Mouse (Mus musculus) forebrain, postnatal 0 days (tissue): ENCODE data around the gene Krt80. TPM values are rescaled to one million over a fixed set of nuclear protein-coding genes. Genes with fewer than 3 reads are reported as not detected.

Experiments used
- ATAC-seq: fragments of 200-750 bp; cut with Nextera tagmentation; 2 replicates; pipeline ENCODE4 v1.8.0; 2017; ENCODE audit warnings: mild to moderate bottlenecking, moderate library complexity
- DNase-seq: peaks from one replicate; pipeline ENCODE4 v3.0.0-alpha.2; 2015
- H3K27ac ChIP-seq: fragments of 300-500 bp; sonication (generic); 2 replicates; pipeline ENCODE4 v1.5.1; 2014; ENCODE audit warnings: low read depth, mild to moderate bottlenecking, antibody characterized with exemption, low read length, moderate library complexity, mixed read lengths
- H3K27me3 ChIP-seq: fragments of 300-500 bp; sonication (generic); 2 replicates; pipeline ENCODE4 v1.6.1; 2014; ENCODE audit warnings: mild to moderate bottlenecking, low read length, mixed read lengths; ENCODE audit not compliant: insufficient read depth
- H3K36me3 ChIP-seq: fragments of 300-500 bp; sonication (generic); 2 replicates; pipeline ENCODE4 v1.6.1; 2014; ENCODE audit warnings: mild to moderate bottlenecking, moderate library complexity; ENCODE audit not compliant: insufficient read depth
- H3K4me1 ChIP-seq: fragments of 300-500 bp; sonication (generic); 2 replicates; pipeline ENCODE4 v1.6.1; 2014; ENCODE audit warnings: antibody characterized with exemption; ENCODE audit not compliant: insufficient read depth
- H3K4me2 ChIP-seq: fragments of 300-500 bp; sonication (generic); 2 replicates; pipeline ENCODE4 v1.6.1; 2014; ENCODE audit warnings: low read depth, mild to moderate bottlenecking, moderate library complexity
- H3K4me3 ChIP-seq: fragments of 300-500 bp; sonication (generic); 2 replicates; pipeline ENCODE4 v1.5.1; 2014; ENCODE audit warnings: low read depth, low read length, mixed read lengths
- H3K9ac ChIP-seq: fragments of 300-500 bp; sonication (generic); 2 replicates; pipeline ENCODE4 v1.6.1; 2014; ENCODE audit warnings: mild to moderate bottlenecking
- H3K9me3 ChIP-seq: fragments of 300-500 bp; sonication (generic); 2 replicates; pipeline ENCODE4 v1.6.1; 2016; ENCODE audit warnings: low read length
- CTCF ChIP-seq: sonication (generic); IDR thresholded peaks from 2 replicates; pipeline ENCODE4 v1.5.1; 2016; ENCODE audit warnings: antibody characterized with exemption, control low read depth, low read depth
- WGBS: fragments of 180-500 bp; shearing (Covaris S2); extraction: QIAGEN DNeasy Blood & Tissue Kit; methylation state at CpG from one replicate; pipeline ENCODE4 v1.1.7; 2014; 5-methylcytosine and 5-hydroxymethylcytosine counted together
- polyA plus RNA-seq: library from polyadenylated mRNA; unstranded; fragments of >200 nt; fragmentation: Nextera tagmentation; extraction: Ambion mirVana; gene quantifications from 2 replicates; pipeline ENCODE4 v1.2.1, GENCODE M21; 2015
- total RNA-seq: library from RNA; depleted of rRNA; stranded (reverse); fragments of >200 nt; gene quantifications from 2 replicates; pipeline ENCODE4 v1.2.3, GENCODE M21; 2014

The Krt80 gene
- total and polyA plus RNA-seq, 2 experiments from 2014 or later = 0.16 to 0.29 TPM

DNA sequence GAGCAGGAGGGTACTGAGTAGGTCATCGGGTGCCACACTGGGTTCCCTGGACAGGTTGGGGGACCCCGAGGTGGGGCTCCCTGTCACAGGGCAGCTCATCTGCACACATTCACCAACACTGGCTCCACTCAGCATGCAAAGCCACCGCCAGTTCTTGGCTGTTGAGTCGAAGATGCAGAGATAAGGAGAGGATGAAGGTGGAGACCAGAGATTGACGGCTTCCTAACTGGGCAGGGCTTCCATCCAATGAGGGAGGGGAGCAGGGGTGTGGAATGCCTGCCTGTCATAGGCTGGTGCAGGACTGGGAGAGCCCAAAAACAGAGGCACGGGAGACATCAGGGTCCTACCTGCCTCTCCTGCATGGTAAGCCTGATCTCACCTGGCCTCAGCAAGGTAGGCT, 5.5 kb downstream of the Krt80 start:
- no peak overlapping the region for H3K9ac ChIP-seq
- H3K27me3 ChIP-seq = no peaks in the 10 kb centered on the region
- H3K4me3 ChIP-seq = no peak overlapping the region
- no peak for DNase-seq
- H3K27ac ChIP-seq = no peak overlapping the region
- no peaks in the 10 kb centered on the region for H3K9me3 ChIP-seq
- TF ChIP-seq CTCF = no peak
- H3K36me3 ChIP-seq = no peaks in the 10 kb centered on the region
- no peaks in the 10 kb centered on the region for H3K4me1 ChIP-seq
- no peak overlapping the region for H3K4me2 ChIP-seq
- WGBS = 83% methylated on average over 6 of the region's 6 CpGs
- no peak for ATAC-seq

DNA sequence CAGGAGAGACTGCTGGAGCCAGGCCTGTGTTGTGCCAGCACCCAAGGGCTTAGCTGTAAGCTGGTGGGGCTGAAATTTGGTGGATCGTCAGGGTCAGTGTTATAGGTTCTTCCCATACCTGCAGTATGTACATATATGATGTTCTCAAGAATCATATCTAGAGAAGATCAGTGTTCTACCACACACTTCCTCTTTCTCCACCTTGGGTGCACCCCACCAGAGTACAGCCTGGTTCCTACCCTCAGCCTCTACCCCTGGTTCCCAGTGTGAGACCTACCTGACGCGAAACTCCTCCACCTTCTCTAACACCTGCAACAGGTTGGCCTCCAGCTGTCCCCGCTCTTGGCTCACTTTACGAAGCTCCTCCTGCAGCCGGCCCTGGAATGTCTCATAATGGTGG, 6.0 kb downstream of the Krt80 start:
- WGBS = 92% methylated on average over 6 of the region's 6 CpGs

DNA sequence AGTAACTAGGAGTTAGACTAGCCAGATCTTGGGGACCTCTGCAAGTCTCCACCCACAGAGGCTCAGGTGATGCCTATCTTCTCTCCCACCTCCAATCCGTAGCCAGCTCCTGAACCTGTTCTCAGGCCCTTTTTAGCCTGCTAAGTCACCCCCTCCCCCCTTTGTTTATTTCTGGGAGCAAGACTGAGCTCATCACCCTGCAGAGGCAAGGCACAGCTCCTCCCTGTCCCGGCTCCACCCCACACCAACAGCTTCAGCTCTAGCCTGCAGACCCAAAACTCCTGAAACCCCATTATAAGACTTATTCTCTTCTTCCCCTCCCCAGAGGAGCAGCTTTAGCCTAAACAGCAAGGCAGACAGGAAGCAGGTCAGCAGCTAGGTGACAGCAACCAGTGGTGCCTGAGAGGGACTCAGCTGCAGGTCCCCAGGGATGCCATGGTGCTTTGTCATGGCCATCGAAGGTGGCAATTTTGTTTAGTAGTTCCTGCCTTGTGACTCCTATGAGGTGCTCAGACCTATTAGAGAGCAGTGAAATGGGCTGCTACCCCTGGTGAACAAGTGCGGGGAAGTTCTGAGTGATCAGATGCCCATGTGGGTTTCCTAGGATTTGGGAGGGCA, 7.5 kb downstream of the Krt80 start:
- no peak for TF ChIP-seq CTCF
- no peaks in the 10 kb centered on the region for H3K27me3 ChIP-seq
- 69% methylated on average over 4 of the region's 4 CpGs for WGBS
- ATAC-seq = no peak
- DNase-seq = no peak
- H3K4me2 ChIP-seq = no peak overlapping the region
- no peaks in the 10 kb centered on the region for H3K9me3 ChIP-seq
- no peaks in the 10 kb centered on the region for H3K36me3 ChIP-seq
- no peaks in the 10 kb centered on the region for H3K4me1 ChIP-seq
- H3K9ac ChIP-seq = no peak overlapping the region
- H3K4me3 ChIP-seq = no peak overlapping the region
- no peak overlapping the region for H3K27ac ChIP-seq

More for the DNA sequence above, 6.0 kb downstream of the Krt80 start:
- TF ChIP-seq CTCF = no peak
- ATAC-seq (no peak), DNase-seq (no peak)
- Histone ChIP-seq H3K4me1 (no peaks in the 10 kb centered on the region), H3K36me3 (no peaks in the 10 kb centered on the region), H3K27me3 (no peaks in the 10 kb centered on the region), H3K4me3 (no peak overlapping the region), H3K9ac (no peak overlapping the region), H3K27ac (no peak overlapping the region), H3K9me3 (no peaks in the 10 kb centered on the region), H3K4me2 (no peak overlapping the region)

DNA sequence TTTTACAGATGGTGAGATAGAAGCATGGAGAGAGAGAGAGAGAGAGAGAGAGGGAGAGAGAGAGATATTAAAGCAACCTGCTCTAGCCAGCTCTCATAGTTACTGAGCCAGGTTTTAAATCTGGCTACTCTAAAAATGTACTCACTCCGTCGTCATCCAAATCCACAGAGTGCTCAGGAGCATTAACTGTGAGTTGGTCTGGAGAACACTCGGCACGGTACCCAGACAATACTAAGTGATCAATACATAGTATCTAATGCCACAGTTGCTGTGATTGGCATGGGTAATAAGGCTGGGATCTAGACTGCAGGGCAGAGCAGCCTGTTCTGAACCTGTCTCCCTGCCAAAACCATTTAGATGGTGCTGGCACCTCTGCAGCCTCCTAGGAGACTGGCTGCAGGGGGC, 14.6 kb downstream of the Krt80 start:
- ATAC-seq (peak; percentile 58), DNase-seq (peak; percentile 58)
- no peaks in the 10 kb centered on the region for H3K36me3 ChIP-seq
- H3K27me3 ChIP-seq = no peaks in the 10 kb centered on the region
- H3K4me1 ChIP-seq = no peaks in the 10 kb centered on the region
- no peak overlapping the region for H3K9ac ChIP-seq
- 39% methylated on average over 4 of the region's 4 CpGs for WGBS
- no peak overlapping the region for H3K27ac ChIP-seq
- TF ChIP-seq CTCF = no peak
- H3K9me3 ChIP-seq = no peaks in the 10 kb centered on the region
- no peak overlapping the region for H3K4me3 ChIP-seq
- H3K4me2 ChIP-seq = no peak overlapping the region

DNA sequence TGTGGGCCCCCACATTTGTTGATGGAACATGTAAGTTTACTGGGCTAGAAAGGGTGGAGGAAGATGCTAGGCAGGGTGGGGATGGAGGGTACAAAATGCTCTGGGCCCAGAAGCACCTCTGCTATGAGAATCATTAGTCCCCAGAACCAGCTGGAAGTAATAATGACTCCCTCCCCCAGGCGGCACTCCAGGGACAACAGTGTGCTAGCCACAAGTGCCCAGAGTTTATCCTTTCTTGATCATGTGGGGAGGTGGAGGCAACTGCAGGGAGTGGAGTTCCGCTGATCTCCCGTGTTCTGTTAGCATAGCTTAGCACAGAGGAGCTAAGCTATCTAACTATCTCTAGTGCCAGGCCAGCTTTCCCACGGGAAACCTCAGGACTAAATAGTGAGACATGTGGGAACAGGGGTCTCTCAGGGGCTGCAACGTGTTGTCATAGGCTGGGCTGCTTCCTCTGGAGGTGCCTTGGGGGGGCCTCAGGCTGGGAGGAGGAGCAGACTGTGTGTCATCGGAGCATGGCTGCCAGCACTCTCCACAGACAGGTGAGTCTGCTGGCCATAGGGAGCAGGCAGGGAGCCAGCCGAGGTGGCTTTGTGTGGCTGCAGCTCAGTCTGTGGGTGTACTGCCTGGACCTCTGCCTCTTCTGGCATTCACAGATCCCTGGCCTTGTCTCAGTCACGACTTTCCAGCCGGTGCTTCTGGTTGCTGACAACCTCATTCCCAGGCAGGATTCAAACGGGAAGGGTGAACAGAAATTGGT, 17.1 kb downstream of the Krt80 start:
- Histone ChIP-seq H3K27ac (no peak overlapping the region), H3K4me1 (no peaks in the 10 kb centered on the region), H3K4me3 (no peak overlapping the region), H3K27me3 (no peaks in the 10 kb centered on the region), H3K4me2 (no peak overlapping the region), H3K9me3 (no peaks in the 10 kb centered on the region), H3K36me3 (no peaks in the 10 kb centered on the region), H3K9ac (no peak overlapping the region)
- WGBS = 53% methylated on average over 10 of the region's 10 CpGs
- DNase-seq = no peak
- no peak for TF ChIP-seq CTCF
- no peak for ATAC-seq

DNA sequence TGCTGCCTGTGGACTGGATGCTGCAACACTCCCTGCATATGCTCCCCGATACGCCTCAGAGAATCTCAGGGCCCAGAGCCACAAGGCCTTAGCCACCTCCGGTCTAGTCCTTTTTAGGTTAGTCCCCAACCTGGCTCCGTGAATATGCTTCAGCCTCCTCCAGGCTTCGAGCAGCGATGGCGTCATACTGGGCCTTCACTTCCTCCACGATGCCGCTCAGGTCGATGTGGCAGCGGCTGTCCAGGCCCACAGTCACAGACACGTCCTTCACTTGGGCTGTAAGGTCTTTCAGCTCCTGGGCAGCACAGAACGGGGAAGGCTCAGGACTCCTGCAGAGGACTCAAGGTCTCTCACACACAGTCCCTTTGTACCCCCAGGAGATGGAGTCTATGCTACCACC, 17.9 kb downstream of the Krt80 start:
- WGBS = 75% methylated on average over 13 of the region's 13 CpGs
- Histone ChIP-seq H3K9ac (no peak overlapping the region), H3K9me3 (no peaks in the 10 kb centered on the region), H3K4me1 (no peaks in the 10 kb centered on the region), H3K27me3 (no peaks in the 10 kb centered on the region), H3K4me2 (no peak overlapping the region), H3K36me3 (no peaks in the 10 kb centered on the region), H3K27ac (no peak overlapping the region), H3K4me3 (no peak overlapping the region)
- ATAC-seq (no peak), DNase-seq (no peak)
- TF ChIP-seq CTCF = no peak

DNA sequence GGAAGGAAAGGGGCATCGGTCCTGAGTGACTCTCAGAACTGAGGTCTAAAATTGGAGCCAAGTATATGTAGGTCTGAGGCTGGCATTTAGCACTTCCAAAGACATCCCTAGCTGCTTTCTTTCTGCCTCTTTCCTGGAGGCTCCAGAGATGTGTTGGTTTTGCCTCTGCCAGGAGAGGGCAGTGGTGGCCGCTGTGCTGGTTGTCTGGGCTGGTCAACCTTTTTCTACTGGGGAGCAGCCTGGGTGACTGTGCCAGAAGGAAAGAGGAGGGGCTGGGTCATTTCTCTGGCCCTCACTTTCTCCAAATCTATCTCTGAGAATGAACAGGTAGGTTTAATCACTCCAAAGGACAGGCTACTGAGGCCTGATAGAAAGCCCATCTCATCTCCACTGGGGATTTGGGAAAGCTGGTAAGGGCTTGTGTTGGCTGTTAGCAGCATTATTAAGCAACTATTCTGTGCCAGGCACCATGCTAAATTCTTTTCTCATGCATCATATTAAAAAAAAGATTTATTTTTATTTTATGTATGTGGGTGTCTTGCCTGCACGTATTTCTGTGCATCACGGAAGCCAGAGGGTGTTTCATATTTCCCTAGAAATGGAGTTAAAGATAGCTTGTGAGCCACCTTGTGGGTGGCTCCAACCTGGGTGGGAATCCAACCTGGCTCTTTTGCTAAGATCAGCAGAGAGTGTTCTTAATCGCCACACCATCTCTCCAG, 28.0 kb downstream of the Krt80 start:
- H3K4me1 ChIP-seq = no peaks in the 10 kb centered on the region
- TF ChIP-seq CTCF = peak; percentile 57
- no peak for DNase-seq
- no peak overlapping the region for H3K27ac ChIP-seq
- no peaks in the 10 kb centered on the region for H3K9me3 ChIP-seq
- H3K36me3 ChIP-seq = no peaks in the 10 kb centered on the region
- ATAC-seq = no peak
- H3K27me3 ChIP-seq = no peaks in the 10 kb centered on the region; the same call in 1 of the 2 replicates
- 70% methylated on average over 5 of the region's 5 CpGs for WGBS
- H3K9ac ChIP-seq = no peak overlapping the region
- no peak overlapping the region for H3K4me3 ChIP-seq
- H3K4me2 ChIP-seq = no peak overlapping the region
